Mouse (Mus musculus) NIH3T3 (cell line): ENCODE measurements around the gene Tmem201.

ENCODE experiments used
- DNase-seq: peaks from one replicate; pipeline ENCODE4 v3.0.0-alpha.2; 2012; ENCODE audit warnings: low read depth

Gene Tmem201

GRCm38 (mm10) chr4:149683875-149684274, 54.0 kb downstream of the Tmem201 start:
- DNase-seq = no peak

GRCm38 (mm10) chr4:149679056-149679770, 58.6 kb downstream of the Tmem201 start:
- DNase-seq = no peak

- no peak for DNase-seq
Observed at GRCm38 (mm10) chr4:149678006-149678405, 59.8 kb downstream of the Tmem201 start.

- peak; percentile 84 for DNase-seq
Observed at GRCm38 (mm10) chr4:149675378-149676261, 62.2 kb downstream of the Tmem201 start.

GRCm38 (mm10) chr4:149674814-149675377, 62.9 kb downstream of the Tmem201 start:
- no peak for DNase-seq

- no peak for DNase-seq
Observed at GRCm38 (mm10) chr4:149672747-149673146, 65.1 kb downstream of the Tmem201 start.

- DNase-seq = no peak
Observed at GRCm38 (mm10) chr4:149671175-149671574, 66.7 kb downstream of the Tmem201 start.

GRCm38 (mm10) chr4:149665692-149666090, 72.2 kb downstream of the Tmem201 start:
- no peak for DNase-seq
